Mouse (Mus musculus): Measurements from ENCODE around the gene Mtch1. TPM values are rescaled to one million over a fixed set of nuclear protein-coding genes. Genes with fewer than 3 reads are reported as not detected.
"Not testable (repeated sequence)": the region's sequence is repeated elsewhere in the genome, so short reads cannot be mapped to it uniquely, and the experiment has no call there.

Mtch1 gene
- polyA plus RNA-seq (2015; fragmentation: Nextera tagmentation; extraction: Ambion mirVana), result 235 and 275 TPM in 2 replicates

- no peaks in the 10 kb centered on the region for H3K9me3 ChIP-seq
- peak within 1 kb of the TSS; percentile 96 for H3K9ac ChIP-seq
- no peaks in the 10 kb centered on the region for H3K27me3 ChIP-seq (replicated peaks)
- H3K4me2 ChIP-seq (replicated peaks), result peak within 1 kb of the TSS; percentile 80
- peak within 1 kb of the TSS; percentile 96 for H3K27ac ChIP-seq
- WGBS, result under 1% methylated on average over 52 of the region's 53 CpGs
- peak; percentile 99 for ATAC-seq
- H3K36me3 ChIP-seq, result 0 out of 2 replicates have a peak, but pooled peaks cover 2% of the 10 kb centered on the region
- peaks cover 20% of the 10 kb centered on the region for H3K4me1 ChIP-seq (replicated peaks)
- peak within 1 kb of the TSS; percentile 90 for H3K4me3 ChIP-seq (replicated peaks)
Observed at GRCm38 (mm10) chr17:29347645-29348256, at the start of gene Mtch1. TSS of gene Mtch1 (minus strand) at chr17:29347934.

GRCm38 (mm10) chr17:29396821-29397242 lies 49.1 kb upstream of the Mtch1 start:
- ATAC-seq, result peak; percentile 63
- peaks cover 33% of the 10 kb centered on the region for H3K4me1 ChIP-seq (replicated peaks)
- WGBS, result 20% methylated on average over 6 of the region's 6 CpGs
- no peaks in the 10 kb centered on the region for H3K9me3 ChIP-seq
- H3K27me3 ChIP-seq (replicated peaks), result no peaks in the 10 kb centered on the region
- H3K4me3 ChIP-seq (replicated peaks), result no peak overlapping the region
- peak overlapping the region; percentile 65; the same call in 1 of the 2 replicates for H3K4me2 ChIP-seq (replicated peaks)
- no peaks in the 10 kb centered on the region for H3K36me3 ChIP-seq
- H3K9ac ChIP-seq, result no peak overlapping the region
- no peak overlapping the region for H3K27ac ChIP-seq

- WGBS, result 60% methylated on average over 6 of the region's 6 CpGs
- ATAC-seq, result no peak
- H3K27ac ChIP-seq, result no peak overlapping the region
- H3K36me3 ChIP-seq, result no peaks in the 10 kb centered on the region
- no peaks in the 10 kb centered on the region for H3K27me3 ChIP-seq (replicated peaks)
- H3K9ac ChIP-seq, result no peak overlapping the region
- no peak overlapping the region for H3K4me3 ChIP-seq (replicated peaks)
- H3K4me2 ChIP-seq (replicated peaks), result no peak overlapping the region
- H3K4me1 ChIP-seq (replicated peaks), result peaks cover 33% of the 10 kb centered on the region
- no peaks in the 10 kb centered on the region for H3K9me3 ChIP-seq
Observed at GRCm38 (mm10) chr17:29396056-29396799, 48.5 kb upstream of the Mtch1 start.

GRCm38 (mm10) chr17:29395381-29395780 lies 47.6 kb upstream of the Mtch1 start:
- 0 out of 2 replicates have a peak overlapping the region, but pooled peaks have one; percentile 11 for H3K4me2 ChIP-seq (replicated peaks)
- H3K4me1 ChIP-seq (replicated peaks), result peaks cover 33% of the 10 kb centered on the region
- 61% methylated on average over 7 of the region's 7 CpGs for WGBS
- no peaks in the 10 kb centered on the region for H3K9me3 ChIP-seq
- no peak overlapping the region for H3K4me3 ChIP-seq (replicated peaks)
- no peak for ATAC-seq
- H3K9ac ChIP-seq, result no peak overlapping the region
- no peak overlapping the region for H3K27ac ChIP-seq
- no peaks in the 10 kb centered on the region for H3K36me3 ChIP-seq
- H3K27me3 ChIP-seq (replicated peaks), result no peaks in the 10 kb centered on the region

- not testable (repeated sequence) for H3K27me3 ChIP-seq (replicated peaks); H3K4me2 ChIP-seq (replicated peaks); H3K9me3 ChIP-seq; H3K4me3 ChIP-seq (replicated peaks); H3K9ac ChIP-seq; H3K27ac ChIP-seq; ATAC-seq; H3K36me3 ChIP-seq
- H3K4me1 ChIP-seq (replicated peaks), result peaks cover 33% of the 10 kb centered on the region
- WGBS, result 80% methylated on average over 2 of the region's 2 CpGs
Observed at GRCm38 (mm10) chr17:29394761-29395160, 47.0 kb upstream of the Mtch1 start.

GRCm38 (mm10) chr17:29394106-29394760 lies 46.5 kb upstream of the Mtch1 start:
- 48% methylated on average over 9 of the region's 9 CpGs for WGBS
- ATAC-seq, result no peak
- Histone ChIP-seq H3K9ac (no peak overlapping the region), H3K36me3 (no peaks in the 10 kb centered on the region), H3K4me3 (replicated peaks) (no peak overlapping the region), H3K4me2 (replicated peaks) (no peak overlapping the region), H3K27me3 (replicated peaks) (no peaks in the 10 kb centered on the region), H3K4me1 (replicated peaks) (peaks cover 31% of the 10 kb centered on the region), H3K27ac (no peak overlapping the region), H3K9me3 (no peaks in the 10 kb centered on the region)

GRCm38 (mm10) chr17:29393335-29394089 lies 45.8 kb upstream of the Mtch1 start:
- Histone ChIP-seq H3K9me3 (no peaks in the 10 kb centered on the region), H3K36me3 (no peaks in the 10 kb centered on the region), H3K27me3 (replicated peaks) (no peaks in the 10 kb centered on the region), H3K4me2 (replicated peaks) (no peak overlapping the region), H3K4me3 (replicated peaks) (no peak overlapping the region), H3K27ac (no peak overlapping the region), H3K4me1 (replicated peaks) (peaks cover 23% of the 10 kb centered on the region), H3K9ac (no peak overlapping the region)
- ATAC-seq, result no peak
- 65% methylated on average over 14 of the region's 14 CpGs for WGBS

GRCm38 (mm10) chr17:29391280-29391679 lies 43.5 kb upstream of the Mtch1 start:
- Histone ChIP-seq H3K4me1 (replicated peaks) (peaks cover 11% of the 10 kb centered on the region), H3K9me3 (no peaks in the 10 kb centered on the region), H3K9ac (no peak overlapping the region), H3K4me3 (replicated peaks) (no peak overlapping the region), H3K4me2 (replicated peaks) (no peak overlapping the region), H3K27me3 (replicated peaks) (no peaks in the 10 kb centered on the region), H3K27ac (no peak overlapping the region), H3K36me3 (no peaks in the 10 kb centered on the region)
- 67% methylated on average over 8 of the region's 8 CpGs for WGBS
- no peak for ATAC-seq

- Histone ChIP-seq H3K9me3 (no peaks in the 10 kb centered on the region), H3K36me3 (no peaks in the 10 kb centered on the region), H3K4me2 (replicated peaks) (no peak overlapping the region), H3K27me3 (replicated peaks) (no peaks in the 10 kb centered on the region), H3K4me3 (replicated peaks) (no peak overlapping the region), H3K4me1 (replicated peaks) (peaks cover 6% of the 10 kb centered on the region), H3K27ac (no peak overlapping the region), H3K9ac (no peak overlapping the region)
- 81% methylated on average over 11 of the region's 11 CpGs for WGBS
- ATAC-seq, result no peak
Observed at GRCm38 (mm10) chr17:29388978-29389377, 41.2 kb upstream of the Mtch1 start.

- no peak overlapping the region for H3K9ac ChIP-seq
- H3K27ac ChIP-seq, result no peak overlapping the region
- no peaks in the 10 kb centered on the region for H3K36me3 ChIP-seq
- H3K27me3 ChIP-seq (replicated peaks), result no peaks in the 10 kb centered on the region
- H3K9me3 ChIP-seq, result no peaks in the 10 kb centered on the region
- H3K4me1 ChIP-seq (replicated peaks), result peaks cover 3% of the 10 kb centered on the region
- no peak for ATAC-seq
- H3K4me2 ChIP-seq (replicated peaks), result no peak overlapping the region
- H3K4me3 ChIP-seq (replicated peaks), result no peak overlapping the region
- WGBS, result 64% methylated on average over 6 of the region's 6 CpGs
Observed at GRCm38 (mm10) chr17:29385746-29386145, 38.0 kb upstream of the Mtch1 start.

GRCm38 (mm10) chr17:29384850-29385438 lies 37.2 kb upstream of the Mtch1 start:
- no peak overlapping the region for H3K4me2 ChIP-seq (replicated peaks)
- no peaks in the 10 kb centered on the region for H3K36me3 ChIP-seq
- no peaks in the 10 kb centered on the region for H3K9me3 ChIP-seq
- ATAC-seq, result peak; percentile 66; the same call in 1 of the 2 replicates
- no peak overlapping the region for H3K9ac ChIP-seq
- no peak overlapping the region for H3K27ac ChIP-seq
- H3K4me1 ChIP-seq (replicated peaks), result peaks cover 3% of the 10 kb centered on the region
- no peak overlapping the region for H3K4me3 ChIP-seq (replicated peaks)
- 34% methylated on average over 5 of the region's 5 CpGs for WGBS
- H3K27me3 ChIP-seq (replicated peaks), result no peaks in the 10 kb centered on the region

Measured in intestine, embryonic 15.5 days (tissue).